Mouse (Mus musculus) MEL (cell line): ENCODE measurements at regions not wholly inside any gene's neighbourhood (a gene's known extent, or its start where the extent isn't known, plus 50 kb on each side); places are given as distances from the start of the nearest gene placed in this dataset.

Experiments used
- CTCF ChIP-seq, 3 experiments: IDR thresholded peaks in 2 of 3; conservative IDR thresholded peaks in 1 of 3; 2 replicates each; pipeline ENCODE4 v1.5.1; 2011 to 2012; ENCODE audit warnings: low read length in 3 of 3, low read depth in 2 of 3, mild to moderate bottlenecking in 2 of 3, improper control_type of control experiment in 1 of 3, inconsistent platforms in 1 of 3, mixed read lengths in 1 of 3, moderate library complexity in 1 of 3; ENCODE audit not compliant: control insufficient read depth in 1 of 3, insufficient read depth in 1 of 3, poor library complexity in 1 of 3, severe bottlenecking in 1 of 3
- ELF1 ChIP-seq: IDR thresholded peaks from 2 replicates; pipeline ENCODE4 v1.6.1; 2014; ENCODE audit warnings: low read depth, mild to moderate bottlenecking, inconsistent platforms, low read length, improper control_type of control experiment, moderate library complexity
- EP300 ChIP-seq, 2 experiments: IDR thresholded peaks; 2 replicates each; pipeline ENCODE4 v1.6.1; 2011; ENCODE audit warnings: improper control_type of control experiment in 2 of 2, low read length in 2 of 2, low read depth in 1 of 2, mild to moderate bottlenecking in 1 of 2
- MAX ChIP-seq: IDR thresholded peaks from 2 replicates; pipeline ENCODE4 v1.6.1; 2011; ENCODE audit warnings: low read length, improper control_type of control experiment
- NELFE ChIP-seq: IDR thresholded peaks from 2 replicates; pipeline ENCODE4 v1.6.1; 2011; ENCODE audit warnings: low read depth, low read length, improper control_type of control experiment
- POLR2A ChIP-seq, 2 experiments: IDR thresholded peaks; 2 replicates each; pipeline ENCODE4 v1.6.1; 2011 to 2012; ENCODE audit warnings: low read length in 2 of 2, mild to moderate bottlenecking in 2 of 2, control low read depth in 1 of 2, improper control_type of control experiment in 1 of 2, low read depth in 1 of 2, moderate library complexity in 1 of 2; ENCODE audit not compliant: control insufficient read depth in 1 of 2, insufficient read depth in 1 of 2, poor library complexity in 1 of 2
- RAD21 ChIP-seq: IDR thresholded peaks from 2 replicates; pipeline ENCODE4 v1.6.1; 2011; ENCODE audit warnings: mild to moderate bottlenecking, low read depth, low read length, improper control_type of control experiment
- TCF12 ChIP-seq: IDR thresholded peaks from 2 replicates; pipeline ENCODE4 v1.6.1; 2014; ENCODE audit warnings: low read depth, mild to moderate bottlenecking, inconsistent platforms, low read length, improper control_type of control experiment, moderate library complexity
- ZKSCAN1 ChIP-seq: IDR thresholded peaks from 2 replicates; pipeline ENCODE4 v1.6.1; 2012; ENCODE audit warnings: low read depth, mild to moderate bottlenecking, inconsistent platforms, low read length, improper control_type of control experiment, moderate library complexity
- ZNF384 ChIP-seq: IDR thresholded peaks from 2 replicates; pipeline ENCODE4 v1.6.1; 2012; ENCODE audit warnings: low read depth, mild to moderate bottlenecking, inconsistent platforms, low read length, improper control_type of control experiment

- TF ChIP-seq NELFE (no peak), CTCF (IDR thresholded peaks at IDR 0.05 in 2 of 3, conservative IDR thresholded peaks at IDR 0.05 in 1 of 3; ENCODE audit: control insufficient read depth in 1 of 3, insufficient read depth in 1 of 3, low read depth in 2 of 3, low read length in 3 of 3, poor library complexity in 1 of 3, severe bottlenecking in 1 of 3) (no peak), MAX (no peak), ZKSCAN1 (no peak), EP300 (IDR thresholded peaks at IDR 0.05; ENCODE audit: low read depth in 1 of 2, low read length in 2 of 2) (no peak), ELF1 (no peak), TCF12 (no peak), ZNF384 (no peak), RAD21 (no peak), POLR2A (IDR thresholded peaks at IDR 0.05; ENCODE audit: control insufficient read depth in 1 of 2, insufficient read depth in 1 of 2, low read depth in 1 of 2, low read length in 2 of 2, poor library complexity in 1 of 2) (no peak)
Measured at GRCm38 (mm10) chr8:125355059-125355509, 214.5 kb downstream of the Sipa1l2 start.
